Mouse (Mus musculus) yolk sac, embryonic 10.5 days (tissue): ENCODE data around the gene Ptafr.
A peak's percentile ranks its signal among the peaks of the same experiment; 100 is the strongest.
"Not testable (repeated sequence)": the region's sequence is repeated elsewhere in the genome, so short reads cannot be mapped to it uniquely, and the experiment has no call there.

Source experiments
- DNase-seq: peaks from one replicate; pipeline ENCODE4 v3.0.0-alpha.2; 2017; ENCODE audit warnings: low spot score

Ptafr gene

DNA sequence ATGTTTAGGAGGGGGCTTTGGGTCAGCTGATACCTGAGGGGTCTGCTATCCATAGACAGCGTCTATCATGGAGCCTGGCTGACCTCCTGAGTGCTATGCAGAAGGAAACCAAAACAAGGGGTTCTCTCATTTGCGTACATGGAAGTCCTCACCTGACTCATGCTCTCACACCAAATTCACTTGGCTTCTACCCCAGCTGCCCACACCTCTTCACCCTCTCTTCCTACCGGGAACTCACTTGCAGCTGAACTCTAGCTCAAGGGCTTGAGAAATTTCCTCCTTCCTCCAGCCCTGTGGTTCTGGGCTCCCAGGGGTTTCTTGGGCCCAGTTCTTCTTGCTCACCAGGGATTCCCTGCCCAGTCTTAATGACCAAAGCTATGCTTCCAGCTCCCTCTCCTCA, 606 bp upstream of the Ptafr start:
- DNase-seq = no peak

DNA sequence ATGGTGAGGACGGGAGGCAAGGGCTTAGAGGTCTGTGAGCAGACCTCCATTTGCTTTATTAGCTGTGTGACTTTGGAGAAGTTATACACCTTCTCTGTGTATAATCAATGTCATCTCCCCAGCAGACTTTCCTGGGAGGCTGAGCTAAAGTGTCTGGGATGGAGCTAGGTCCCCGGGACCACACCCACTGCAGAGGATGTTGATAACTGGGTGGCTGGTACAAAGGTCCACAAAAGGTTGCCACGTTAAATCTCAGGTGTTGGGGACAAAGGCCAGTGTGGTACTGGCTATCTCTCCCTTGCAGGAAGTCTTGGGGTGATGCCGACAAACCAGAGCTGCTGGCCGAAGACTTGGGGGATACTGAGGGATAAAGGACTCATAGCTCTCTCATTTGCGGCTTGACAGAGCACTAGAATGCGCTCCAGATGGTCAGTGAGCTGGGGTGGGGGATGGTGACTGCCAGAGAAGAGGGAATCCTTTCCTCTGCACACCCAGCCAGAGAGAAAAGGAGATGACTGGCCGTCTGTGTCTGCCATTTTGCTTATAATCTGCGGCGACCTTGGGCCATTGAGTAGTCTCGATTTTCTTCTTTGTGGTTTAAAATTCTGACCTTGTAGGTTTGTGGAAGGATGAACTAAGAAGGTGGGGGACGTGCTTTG, 1.4 kb downstream of the Ptafr start:
- DNase-seq = peak; percentile 30

DNA sequence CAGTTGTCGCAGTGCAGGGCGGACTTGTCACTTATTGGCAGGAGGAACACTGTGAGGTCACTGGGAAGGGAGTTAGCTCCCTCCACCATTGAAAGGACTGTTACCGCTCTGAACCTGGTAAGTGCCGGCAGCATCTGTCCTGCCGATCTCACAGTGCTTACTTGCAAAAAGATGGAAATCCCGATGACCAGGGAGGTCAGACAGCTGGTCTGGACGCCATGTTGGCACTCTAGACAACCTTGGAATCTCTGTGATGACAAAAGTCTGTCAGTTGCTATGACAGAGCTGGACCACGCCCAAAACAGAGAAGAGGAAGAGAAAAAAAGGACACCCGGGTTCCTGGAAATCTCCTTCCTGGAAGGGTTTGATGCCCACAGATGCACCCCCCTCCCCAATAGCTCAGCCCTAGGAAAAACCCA, 3.5 kb downstream of the Ptafr start:
- DNase-seq = no peak

DNA sequence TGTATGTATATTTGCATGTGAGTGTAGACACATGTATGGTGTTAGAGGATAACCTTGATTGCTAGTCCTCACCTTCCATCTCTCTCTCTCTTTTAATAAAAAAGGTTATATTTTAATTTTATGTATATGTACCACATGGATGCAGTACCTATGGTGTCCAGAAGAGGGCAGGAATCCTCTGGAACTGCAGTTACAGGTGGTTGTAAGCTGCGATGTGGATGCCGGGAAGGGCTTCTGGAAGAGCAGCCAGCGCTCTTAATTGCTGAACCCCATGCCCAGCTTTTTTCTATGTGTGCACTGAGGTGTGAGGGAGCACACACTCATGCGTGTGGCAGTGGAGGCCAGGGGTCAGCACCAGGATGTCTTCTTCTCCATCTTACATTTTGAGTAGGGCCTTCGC, 5.2 kb downstream of the Ptafr start:
- no peak for DNase-seq

DNA sequence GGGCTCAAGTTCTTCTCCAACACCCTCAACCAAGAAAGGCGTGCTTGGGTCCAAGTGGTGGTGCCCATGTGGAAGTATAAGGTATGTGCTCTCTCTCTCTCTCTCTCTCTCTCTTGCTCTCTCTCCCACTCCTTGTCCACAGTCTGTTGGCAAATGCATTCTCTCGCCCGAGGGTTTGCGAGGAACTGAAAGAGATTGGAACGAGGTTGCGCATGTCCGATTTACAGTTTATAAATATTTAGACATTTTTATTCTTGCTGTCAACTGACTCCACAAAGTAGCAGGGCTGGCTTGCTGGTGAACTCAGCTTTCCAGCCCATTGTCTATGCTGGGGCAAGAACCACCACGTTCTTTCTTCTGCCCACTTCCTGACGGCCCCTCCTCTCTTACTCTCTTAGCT, 7.3 kb downstream of the Ptafr start:
- no peak for DNase-seq

DNA sequence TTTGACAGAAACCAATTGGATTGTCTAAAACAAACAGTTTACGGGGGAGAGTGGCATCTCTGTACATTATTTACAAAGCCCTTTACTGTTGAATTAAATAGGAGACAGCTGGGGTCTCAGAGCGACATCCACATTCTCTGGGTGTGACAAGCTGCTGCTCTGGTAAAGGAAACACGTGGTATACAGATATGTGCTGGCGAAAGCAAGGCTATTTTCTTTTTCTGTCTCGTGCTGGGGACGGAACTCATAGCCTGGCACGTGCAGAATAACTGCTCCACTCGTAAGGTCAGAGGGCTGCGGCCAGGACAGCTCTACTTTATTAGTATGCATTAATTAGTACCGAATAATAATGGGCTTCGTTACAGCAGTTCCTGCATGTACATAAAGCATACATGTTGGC, 9.5 kb downstream of the Ptafr start:
- no peak for DNase-seq

DNA sequence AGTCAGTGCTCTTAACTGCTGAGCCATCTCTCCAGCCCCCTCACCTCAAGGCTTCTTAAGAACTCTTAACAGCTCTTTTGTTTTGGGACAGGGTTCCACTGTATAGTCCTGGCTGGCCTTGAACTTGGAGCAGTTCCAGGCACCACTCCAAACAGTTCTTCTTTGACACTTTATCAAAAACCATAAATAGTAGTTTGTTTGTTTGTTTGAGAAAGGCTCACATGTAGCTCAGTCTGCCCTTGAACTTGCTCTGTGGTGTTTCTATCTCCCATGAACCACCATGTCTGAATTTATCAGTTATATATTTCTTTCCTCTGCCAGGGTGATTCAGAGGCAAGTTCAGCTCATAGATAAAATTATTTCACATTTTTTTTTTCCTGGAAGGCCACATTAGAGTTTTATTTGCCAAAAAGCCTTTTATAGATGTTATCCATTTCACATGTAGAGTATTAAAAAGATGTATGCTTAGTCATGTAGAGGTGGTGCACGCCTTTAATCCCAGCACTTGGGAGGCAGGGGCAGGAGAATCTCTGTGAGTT, 11.0 kb downstream of the Ptafr start:
- no peak for DNase-seq

DNA sequence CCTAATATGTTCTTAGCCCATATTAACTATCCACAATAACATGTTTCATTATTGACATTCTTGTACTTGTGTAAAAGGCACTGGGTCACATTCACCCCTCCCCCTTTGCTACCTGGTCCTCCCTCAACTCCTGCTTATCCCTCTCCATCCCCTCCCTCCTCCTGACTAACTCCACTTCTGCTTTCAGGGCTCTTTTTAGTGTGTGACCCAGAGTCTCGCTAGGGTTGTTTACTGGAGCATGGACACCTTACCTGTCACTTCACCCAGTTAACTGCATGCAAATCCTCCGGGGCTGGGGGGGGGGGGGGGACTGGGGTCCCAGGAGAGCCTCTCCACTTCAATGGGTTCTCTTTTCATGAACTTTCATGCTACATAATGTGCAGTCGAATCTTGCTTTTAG, 19.9 kb downstream of the Ptafr start:
- no peak for DNase-seq

DNA sequence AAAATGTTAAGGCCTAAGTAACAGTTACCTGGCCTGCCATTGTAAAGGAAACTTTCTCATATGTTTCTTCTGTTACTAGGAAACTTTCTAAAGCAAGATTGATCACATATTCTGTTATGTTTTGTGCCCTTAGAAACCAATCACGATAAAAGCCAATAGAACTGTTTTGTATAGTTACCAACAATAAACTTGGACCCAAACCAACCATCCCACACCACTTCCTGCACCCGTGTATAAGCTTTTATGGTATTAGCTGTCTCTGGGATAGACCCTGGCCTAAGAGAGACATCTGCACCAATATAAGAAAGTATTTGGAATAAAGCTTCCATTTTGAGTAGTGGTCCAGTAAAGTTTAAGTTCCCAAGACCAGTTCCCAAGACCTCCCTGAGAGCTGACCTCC, 21.1 kb downstream of the Ptafr start:
- no peak for DNase-seq

DNA sequence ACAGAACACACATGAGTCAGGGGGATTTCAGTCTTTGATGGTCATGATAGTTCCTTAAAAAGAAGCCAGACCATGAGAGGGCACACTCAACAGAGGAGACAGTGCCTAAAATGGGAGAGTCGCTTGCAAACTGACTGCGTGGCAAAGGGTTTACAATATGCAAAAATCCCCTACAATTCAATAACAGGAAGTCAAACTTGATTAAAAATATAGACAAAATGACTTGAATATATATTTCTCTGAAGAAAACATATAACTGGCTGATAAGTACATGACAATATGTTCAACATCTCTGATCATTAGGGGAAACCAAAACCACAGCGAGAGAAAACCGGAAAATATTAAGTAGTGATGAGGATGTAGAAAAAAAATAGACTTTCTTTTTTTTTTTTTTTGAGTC, 22.4 kb downstream of the Ptafr start:
- DNase-seq = no peak

DNA sequence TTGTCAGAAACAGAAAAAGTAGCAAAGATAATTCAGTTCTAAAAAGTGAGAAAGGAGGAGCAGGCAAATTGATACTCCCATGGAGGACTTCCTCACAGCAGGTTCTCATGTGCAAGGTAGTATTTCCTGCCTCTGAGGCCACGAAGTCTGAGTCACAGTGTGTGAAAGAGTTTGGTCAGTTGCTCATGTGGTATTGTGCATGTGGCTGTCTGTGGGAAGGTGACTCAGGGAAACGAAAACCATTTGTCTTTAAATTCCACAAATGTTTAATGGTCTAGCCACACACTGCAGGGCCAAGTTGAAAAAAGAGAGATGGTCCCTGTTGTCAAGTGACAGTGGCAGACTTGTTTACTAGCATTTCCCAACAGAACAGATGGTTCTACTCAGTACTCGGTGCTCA, 24.6 kb downstream of the Ptafr start:
- DNase-seq = no peak

DNA sequence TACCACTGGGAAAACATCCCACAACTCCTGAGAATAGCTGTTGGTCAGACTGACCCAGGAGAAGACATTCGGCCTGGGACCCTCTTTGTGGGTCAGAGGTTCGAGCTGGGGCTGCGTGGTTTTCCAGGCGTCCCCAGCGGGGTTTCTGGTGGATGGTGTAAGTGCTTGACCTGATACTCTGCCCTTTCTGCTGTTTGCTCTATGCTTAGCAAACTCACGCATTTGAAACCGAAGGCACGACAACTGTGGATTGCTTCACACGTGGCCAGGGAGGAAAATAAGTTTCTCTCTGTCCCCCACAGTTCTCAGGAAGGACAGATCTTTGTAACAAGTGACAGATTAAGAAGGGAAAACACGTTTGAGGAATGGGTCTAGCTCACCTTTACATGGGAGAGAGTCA, 26.8 kb downstream of the Ptafr start:
- DNase-seq = no peak

DNA sequence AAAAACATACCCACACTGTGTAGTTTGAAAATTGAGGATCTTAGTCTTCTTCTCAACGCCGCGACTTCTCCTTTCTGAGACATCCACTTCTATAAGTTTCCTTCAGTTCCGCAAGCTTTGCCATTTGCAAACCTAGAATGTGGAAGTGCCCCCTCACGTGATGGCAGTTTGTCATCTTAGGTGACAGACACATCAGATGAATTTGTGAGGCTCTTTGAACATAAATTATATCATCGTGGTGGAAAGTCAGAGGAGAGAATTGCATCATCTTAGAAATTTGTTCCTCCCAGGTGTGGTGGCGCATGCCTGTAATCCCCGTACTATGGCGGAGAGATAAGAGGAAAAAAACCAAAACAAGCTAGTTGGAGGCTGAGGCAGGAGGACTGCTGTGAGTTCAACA, 29.1 kb downstream of the Ptafr start:
- no peak for DNase-seq

DNA sequence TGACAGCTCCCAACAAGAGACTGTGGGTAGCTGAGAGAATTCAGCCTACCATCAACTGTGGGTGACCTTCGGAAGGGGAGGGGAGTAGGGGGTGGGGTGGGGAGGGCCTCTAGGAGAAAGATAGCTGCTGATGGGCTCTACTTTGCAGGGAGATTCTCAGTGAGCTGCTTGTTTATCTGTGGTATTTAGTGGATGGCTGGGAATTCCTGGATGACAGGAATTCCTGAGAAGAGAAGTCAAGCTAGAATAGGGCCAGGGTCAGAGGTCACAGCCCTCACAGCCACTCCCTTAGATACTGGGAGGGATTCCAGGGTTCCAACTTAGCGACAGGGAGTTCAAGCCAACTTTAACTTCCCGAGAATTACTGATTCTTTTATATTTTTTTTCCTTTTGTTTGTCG, 30.3 kb downstream of the Ptafr start:
- DNase-seq = peak; percentile 86

DNA sequence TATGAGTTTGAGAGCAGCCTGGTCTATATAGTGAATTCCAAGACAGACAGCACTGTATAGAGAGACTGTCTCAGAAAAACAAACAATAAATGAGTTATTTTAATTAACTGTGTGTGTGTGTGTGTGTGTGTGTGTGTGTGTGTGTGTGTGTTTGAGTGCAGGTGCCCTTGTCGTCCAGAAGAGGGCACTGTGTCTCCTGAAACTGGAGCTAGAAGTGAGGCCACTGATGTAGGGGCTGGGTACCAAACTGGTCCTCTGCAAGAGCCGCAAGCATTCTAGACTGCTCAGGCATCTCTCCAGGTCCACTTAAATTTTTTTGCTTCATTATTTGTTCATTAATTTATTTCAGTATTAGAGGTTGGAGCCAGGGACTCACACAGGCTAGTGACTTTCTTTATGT, 35.0 kb downstream of the Ptafr start:
- DNase-seq = no peak

DNA sequence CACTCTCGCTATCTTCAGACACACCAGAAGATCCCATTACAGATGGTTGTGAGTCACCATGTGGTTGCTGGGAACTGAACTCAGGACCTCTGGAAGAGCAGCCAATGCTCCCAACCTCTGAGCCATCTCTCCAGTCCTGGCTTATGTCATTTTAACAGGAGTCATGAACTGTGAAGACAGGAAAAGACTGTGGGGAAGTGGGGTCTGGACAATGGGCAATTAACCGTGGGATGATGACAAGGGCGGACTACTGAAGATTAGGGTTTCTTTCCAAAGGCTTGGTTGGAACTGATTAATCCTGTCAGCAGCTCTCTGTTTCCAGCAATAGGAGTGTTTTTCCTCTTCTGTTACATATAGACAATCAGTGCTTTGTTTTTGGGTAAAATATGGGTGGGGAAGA, 35.9 kb downstream of the Ptafr start:
- no peak for DNase-seq

DNA sequence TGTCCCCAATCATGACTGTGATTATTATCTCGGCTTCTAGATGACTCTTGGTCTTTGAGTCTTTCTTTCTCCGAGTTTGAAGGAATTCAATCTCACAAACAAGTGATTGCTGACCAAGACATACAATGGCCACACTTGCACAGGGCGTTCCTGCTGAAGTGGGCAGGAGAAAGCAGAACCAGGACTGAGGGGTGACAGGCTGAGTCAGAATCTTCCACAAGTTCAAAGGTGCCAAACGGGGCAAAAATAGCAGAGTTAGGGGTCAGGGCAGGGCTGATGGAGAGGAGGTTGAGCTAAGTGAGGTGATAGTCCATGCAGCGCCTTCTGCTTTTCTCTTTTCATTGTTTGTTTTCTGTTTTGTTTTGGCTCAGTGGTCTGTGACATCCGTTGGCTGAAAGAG, 36.6 kb downstream of the Ptafr start:
- DNase-seq = no peak

DNA sequence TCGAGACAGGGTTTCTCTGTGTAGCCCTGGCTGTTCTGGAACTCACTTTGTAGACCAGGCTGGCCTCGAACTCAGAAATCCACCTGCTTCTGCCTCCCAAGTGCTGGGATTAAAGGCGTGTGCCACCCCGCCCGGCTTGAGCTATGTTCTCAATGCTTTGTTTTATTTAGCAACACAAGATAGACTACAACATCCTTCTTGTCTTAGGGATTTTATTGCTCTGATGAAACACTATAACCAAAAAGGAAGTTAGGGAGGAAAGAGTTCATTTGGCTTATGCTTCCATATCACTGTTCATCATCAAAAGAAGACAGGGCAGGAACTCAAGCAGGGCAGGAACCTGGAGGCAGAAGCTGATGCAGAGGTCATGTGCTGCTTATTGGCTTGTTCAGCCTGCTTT, 37.4 kb downstream of the Ptafr start:
- not testable (repeated sequence) for DNase-seq

DNA sequence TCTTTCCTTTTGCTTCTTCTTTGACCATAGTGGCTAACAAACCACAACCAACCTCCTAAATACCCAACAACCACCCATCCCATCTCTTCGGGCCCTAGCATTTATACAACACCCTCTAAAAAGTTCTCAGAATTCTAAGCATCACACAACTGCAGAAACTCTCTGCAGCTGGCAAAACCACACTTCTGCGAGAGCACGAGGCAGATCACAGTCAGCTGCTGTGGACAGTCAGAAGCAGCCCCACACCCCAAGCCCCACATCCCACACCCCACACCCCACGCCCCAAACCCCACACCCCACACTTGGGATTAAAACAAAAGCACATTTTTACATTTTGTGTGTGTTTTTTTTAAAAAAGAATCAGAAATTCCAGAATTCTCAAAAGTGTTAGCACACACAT, 39.6 kb downstream of the Ptafr start:
- no peak for DNase-seq

DNA sequence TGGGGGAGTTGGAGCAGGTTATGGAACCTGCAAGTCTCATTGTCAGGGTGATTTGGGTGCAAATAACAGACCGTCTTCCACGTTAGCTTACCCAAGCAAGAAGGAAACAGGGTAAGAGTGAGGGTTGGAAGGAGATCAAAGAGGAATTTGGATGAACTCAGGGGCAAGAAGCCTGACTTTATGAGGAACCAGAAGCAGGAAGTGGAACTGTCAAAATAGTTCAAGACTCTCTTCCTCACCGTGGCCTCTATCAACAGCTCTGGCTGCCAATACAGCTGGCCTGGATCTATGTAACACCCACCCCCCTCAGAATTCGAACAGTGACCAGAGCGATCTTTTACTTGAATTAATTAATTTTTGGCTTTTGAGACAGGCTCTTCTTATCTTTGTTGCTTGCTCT, 41.9 kb downstream of the Ptafr start:
- no peak for DNase-seq

DNA sequence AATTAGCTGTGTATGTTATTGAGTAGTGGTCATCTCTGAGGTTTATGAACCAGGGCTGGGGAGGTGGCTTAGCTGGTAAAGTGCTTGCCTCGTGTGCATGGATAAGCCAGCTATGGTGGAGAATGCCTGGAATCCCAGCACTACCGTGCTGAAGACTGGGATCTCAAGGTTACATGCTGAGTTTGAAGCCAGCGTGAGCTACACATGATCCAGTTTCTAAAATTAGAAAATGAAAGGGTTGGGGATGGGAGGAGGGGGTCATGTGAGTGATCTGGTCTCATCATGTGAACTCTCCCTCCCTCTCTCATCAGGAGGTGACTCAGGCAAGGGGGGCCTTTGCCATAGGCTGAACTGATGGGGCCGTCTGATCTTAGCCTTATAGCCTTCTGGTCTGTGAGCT, 44.3 kb downstream of the Ptafr start:
- DNase-seq = no peak

DNA sequence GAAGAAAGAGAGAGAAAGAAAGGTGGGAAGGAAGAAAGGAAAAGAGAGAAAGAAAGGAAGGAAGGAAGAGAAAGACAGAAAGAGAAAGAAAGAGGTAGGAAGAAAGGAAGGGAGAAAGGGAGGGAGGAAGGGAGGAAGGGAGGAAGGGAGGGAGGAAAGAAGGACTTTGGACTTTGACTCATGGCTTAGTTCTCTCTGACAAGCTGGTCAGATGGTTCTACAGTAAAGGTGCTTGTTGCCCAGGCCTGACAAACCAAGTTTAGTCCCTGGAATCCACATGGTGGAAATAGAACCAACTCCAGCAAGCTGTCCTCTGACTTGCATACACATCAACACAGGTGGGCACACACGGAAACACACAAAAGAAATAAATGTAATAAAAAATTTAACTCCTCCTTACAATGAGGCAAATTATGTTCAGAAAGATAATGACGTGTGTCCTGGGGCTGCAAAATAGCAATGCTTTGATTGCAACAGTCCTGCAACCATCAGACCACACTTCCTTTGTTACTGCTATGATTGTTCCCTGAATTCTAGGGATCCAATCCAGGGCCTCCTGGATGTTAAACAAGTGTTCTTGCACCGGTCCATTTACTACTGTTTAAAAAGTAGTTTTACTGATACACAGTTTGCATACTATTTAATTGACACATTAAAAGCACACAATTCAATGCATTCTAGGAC, 46.6 kb downstream of the Ptafr start:
- no peak for DNase-seq

DNA sequence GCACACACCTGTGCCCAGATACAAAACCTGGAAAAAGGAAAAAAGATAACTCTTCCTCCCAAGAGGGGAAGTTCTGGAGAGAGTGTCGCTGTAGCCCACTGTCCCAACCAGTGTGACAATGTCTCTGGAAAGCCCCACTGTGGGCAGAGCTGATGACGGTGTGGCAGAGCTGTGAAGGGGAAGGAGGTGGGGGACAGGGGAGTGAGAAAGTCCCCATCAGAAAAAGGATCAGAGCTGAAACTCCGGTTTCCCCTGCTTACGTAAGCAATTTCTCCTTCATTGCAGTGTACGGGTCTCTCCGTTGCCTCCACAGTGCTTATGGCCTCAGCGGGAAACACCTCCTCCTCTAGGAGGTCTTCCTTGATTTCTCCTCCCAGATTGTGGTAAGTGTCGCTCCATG, 47.5 kb downstream of the Ptafr start:
- no peak for DNase-seq

DNA sequence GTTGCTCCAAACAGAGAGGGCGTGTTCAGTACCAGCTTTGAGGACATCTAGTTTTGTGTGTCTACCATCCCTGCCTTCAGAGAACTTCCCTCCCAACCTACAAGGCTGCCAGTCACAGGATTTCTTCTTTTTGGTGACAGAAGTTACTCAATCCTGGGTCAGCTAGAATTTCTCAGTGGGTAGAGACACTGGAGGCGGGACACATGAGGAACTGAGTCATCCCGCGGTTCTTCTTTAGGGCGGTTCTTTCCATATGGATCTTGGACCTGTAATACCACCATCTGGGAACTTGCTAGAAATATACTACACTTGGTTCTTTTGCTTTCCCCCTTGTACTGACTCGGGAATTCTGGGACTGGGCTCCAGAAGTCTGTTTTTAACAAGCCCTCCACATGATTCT, 54.0 kb downstream of the Ptafr start:
- no peak for DNase-seq
